Mouse (Mus musculus): ENCODE measurements at regions not wholly inside any gene's neighbourhood (a gene's known extent, or its start where the extent isn't known, plus 50 kb on each side); places are given as distances from the start of the nearest gene placed in this dataset.

GRCm38 (mm10) chr3:18629233-18629632 is 681.0 kb downstream of the Cypt12 start:
- H3K36me3 ChIP-seq (ENCODE audit: control insufficient read depth, insufficient read depth), result no peaks in the 10 kb centered on the region
- no peak overlapping the region for H3K4me2 ChIP-seq (replicated peaks; ENCODE audit: low read depth)
- no peaks in the 10 kb centered on the region for H3K4me1 ChIP-seq (replicated peaks; ENCODE audit: control insufficient read depth, insufficient read depth, low read length)
- H3K9me3 ChIP-seq (ENCODE audit: control insufficient read depth), result no peaks in the 10 kb centered on the region
- 92% methylated on average over 2 of the region's 2 CpGs for WGBS
- no peak overlapping the region for H3K27ac ChIP-seq (ENCODE audit: low read depth, low read length)
- no peak overlapping the region for H3K9ac ChIP-seq (ENCODE audit: low read depth, low read length)
- H3K4me3 ChIP-seq (ENCODE audit: low read depth, low read length), result no peak overlapping the region
- TF ChIP-seq CTCF (IDR thresholded peaks at IDR 0.05; ENCODE audit: low read depth), result no peak
- no peaks in the 10 kb centered on the region for H3K27me3 ChIP-seq (replicated peaks; ENCODE audit: control insufficient read depth, insufficient read depth, low read length)
- no peak for ATAC-seq

GRCm38 (mm10) chr3:18631601-18632000 is 683.4 kb downstream of the Cypt12 start:
- H3K36me3 ChIP-seq (ENCODE audit: control insufficient read depth, insufficient read depth), result no peaks in the 10 kb centered on the region
- no peak for ATAC-seq
- H3K27ac ChIP-seq (ENCODE audit: low read depth, low read length), result no peak overlapping the region
- no peaks in the 10 kb centered on the region for H3K27me3 ChIP-seq (replicated peaks; ENCODE audit: control insufficient read depth, insufficient read depth, low read length)
- H3K4me3 ChIP-seq (ENCODE audit: low read depth, low read length), result no peak overlapping the region
- TF ChIP-seq CTCF (IDR thresholded peaks at IDR 0.05; ENCODE audit: low read depth), result no peak
- H3K4me1 ChIP-seq (replicated peaks; ENCODE audit: control insufficient read depth, insufficient read depth, low read length), result no peaks in the 10 kb centered on the region
- 89% methylated on average over 1 of the region's 1 CpGs for WGBS
- no peak overlapping the region for H3K4me2 ChIP-seq (replicated peaks; ENCODE audit: low read depth)
- H3K9me3 ChIP-seq (ENCODE audit: control insufficient read depth), result no peaks in the 10 kb centered on the region
- no peak overlapping the region for H3K9ac ChIP-seq (ENCODE audit: low read depth, low read length)

- Histone ChIP-seq H3K27ac (ENCODE audit: low read depth, low read length) (no peak overlapping the region), H3K9ac (ENCODE audit: low read depth, low read length) (no peak overlapping the region), H3K27me3 (replicated peaks; ENCODE audit: control insufficient read depth, insufficient read depth, low read length) (no peaks in the 10 kb centered on the region), H3K36me3 (ENCODE audit: control insufficient read depth, insufficient read depth) (no peaks in the 10 kb centered on the region), H3K4me1 (replicated peaks; ENCODE audit: control insufficient read depth, insufficient read depth, low read length) (no peaks in the 10 kb centered on the region), H3K4me2 (replicated peaks; ENCODE audit: low read depth) (no peak overlapping the region), H3K4me3 (ENCODE audit: low read depth, low read length) (no peak overlapping the region), H3K9me3 (ENCODE audit: control insufficient read depth) (no peaks in the 10 kb centered on the region)
- no peak for TF ChIP-seq CTCF (IDR thresholded peaks at IDR 0.05; ENCODE audit: low read depth)
- ATAC-seq, result no peak
Observed at GRCm38 (mm10) chr3:18634855-18635254, 686.6 kb downstream of the Cypt12 start.

GRCm38 (mm10) chr3:18637553-18637952 is 689.3 kb downstream of the Cypt12 start:
- no peaks in the 10 kb centered on the region for H3K4me1 ChIP-seq (replicated peaks; ENCODE audit: control insufficient read depth, insufficient read depth, low read length)
- no peak for ATAC-seq
- H3K4me3 ChIP-seq (ENCODE audit: low read depth, low read length), result no peak overlapping the region
- H3K27me3 ChIP-seq (replicated peaks; ENCODE audit: control insufficient read depth, insufficient read depth, low read length), result no peaks in the 10 kb centered on the region
- no peak for TF ChIP-seq CTCF (IDR thresholded peaks at IDR 0.05; ENCODE audit: low read depth)
- H3K27ac ChIP-seq (ENCODE audit: low read depth, low read length), result no peak overlapping the region
- H3K4me2 ChIP-seq (replicated peaks; ENCODE audit: low read depth), result no peak overlapping the region
- H3K9me3 ChIP-seq (ENCODE audit: control insufficient read depth), result no peaks in the 10 kb centered on the region
- H3K9ac ChIP-seq (ENCODE audit: low read depth, low read length), result no peak overlapping the region
- H3K36me3 ChIP-seq (ENCODE audit: control insufficient read depth, insufficient read depth), result no peaks in the 10 kb centered on the region

- H3K27ac ChIP-seq (ENCODE audit: low read depth, low read length), result no peak overlapping the region
- no peak for ATAC-seq
- H3K36me3 ChIP-seq (ENCODE audit: control insufficient read depth, insufficient read depth), result no peaks in the 10 kb centered on the region
- H3K4me2 ChIP-seq (replicated peaks; ENCODE audit: low read depth), result no peak overlapping the region
- H3K9ac ChIP-seq (ENCODE audit: low read depth, low read length), result no peak overlapping the region
- 81% methylated on average over 5 of the region's 5 CpGs for WGBS
- H3K4me1 ChIP-seq (replicated peaks; ENCODE audit: control insufficient read depth, insufficient read depth, low read length), result no peaks in the 10 kb centered on the region
- H3K9me3 ChIP-seq (ENCODE audit: control insufficient read depth), result no peaks in the 10 kb centered on the region
- no peak overlapping the region for H3K4me3 ChIP-seq (ENCODE audit: low read depth, low read length)
- TF ChIP-seq CTCF (IDR thresholded peaks at IDR 0.05; ENCODE audit: low read depth), result no peak
- no peaks in the 10 kb centered on the region for H3K27me3 ChIP-seq (replicated peaks; ENCODE audit: control insufficient read depth, insufficient read depth, low read length)
Observed at GRCm38 (mm10) chr3:18640286-18640685, 692.1 kb downstream of the Cypt12 start.

- Histone ChIP-seq H3K9ac (ENCODE audit: low read depth, low read length) (no peak overlapping the region), H3K36me3 (ENCODE audit: control insufficient read depth, insufficient read depth) (no peaks in the 10 kb centered on the region), H3K27me3 (replicated peaks; ENCODE audit: control insufficient read depth, insufficient read depth, low read length) (no peaks in the 10 kb centered on the region), H3K4me1 (replicated peaks; ENCODE audit: control insufficient read depth, insufficient read depth, low read length) (no peaks in the 10 kb centered on the region), H3K4me3 (ENCODE audit: low read depth, low read length) (no peak overlapping the region), H3K9me3 (ENCODE audit: control insufficient read depth) (no peaks in the 10 kb centered on the region), H3K4me2 (replicated peaks; ENCODE audit: low read depth) (no peak overlapping the region), H3K27ac (ENCODE audit: low read depth, low read length) (no peak overlapping the region)
- 80% methylated on average over 1 of the region's 1 CpGs for WGBS
- no peak for TF ChIP-seq CTCF (IDR thresholded peaks at IDR 0.05; ENCODE audit: low read depth)
- ATAC-seq, result no peak
Observed at GRCm38 (mm10) chr3:18641688-18642087, 693.5 kb downstream of the Cypt12 start.

GRCm38 (mm10) chr3:18643408-18644035 is 695.3 kb downstream of the Cypt12 start:
- TF ChIP-seq CTCF (IDR thresholded peaks at IDR 0.05; ENCODE audit: low read depth), result no peak
- H3K4me2 ChIP-seq (replicated peaks; ENCODE audit: low read depth), result no peak overlapping the region
- WGBS, result 64% methylated on average over 4 of the region's 4 CpGs

More at GRCm38 (mm10) chr3:18643408-18644035, 695.3 kb downstream of the Cypt12 start:
- Histone ChIP-seq H3K9ac (ENCODE audit: low read depth, low read length) (no peak overlapping the region), H3K36me3 (ENCODE audit: control insufficient read depth, insufficient read depth) (no peaks in the 10 kb centered on the region), H3K4me1 (replicated peaks; ENCODE audit: control insufficient read depth, insufficient read depth, low read length) (no peaks in the 10 kb centered on the region), H3K4me3 (ENCODE audit: low read depth, low read length) (no peak overlapping the region), H3K9me3 (ENCODE audit: control insufficient read depth) (no peaks in the 10 kb centered on the region), H3K27ac (ENCODE audit: low read depth, low read length) (no peak overlapping the region), H3K27me3 (replicated peaks; ENCODE audit: control insufficient read depth, insufficient read depth, low read length) (no peaks in the 10 kb centered on the region)
- ATAC-seq, result no peak
